Mouse (Mus musculus): ENCODE measurements around the gene Kcnmb4.

DNA sequence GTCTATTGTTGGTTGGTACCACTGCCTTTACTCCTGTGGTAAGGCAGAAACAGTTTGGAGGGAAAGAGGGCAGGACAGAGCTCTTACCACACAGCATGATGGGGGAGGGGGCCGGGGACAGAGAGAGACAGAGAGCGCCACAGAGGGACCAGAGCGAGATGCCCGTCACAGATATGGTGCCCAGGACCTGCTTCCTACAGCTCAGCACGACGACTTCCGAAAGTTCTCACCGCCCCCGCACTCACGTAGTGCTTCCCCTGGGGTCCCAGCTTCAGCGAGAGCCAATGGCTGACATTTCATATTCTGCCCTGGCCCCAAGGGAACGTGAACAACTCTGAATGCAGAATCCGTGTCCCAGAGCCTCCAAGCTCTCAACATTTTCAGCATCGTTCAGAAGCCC lies 76.1 kb downstream of the Kcnmb4 start:
- TF ChIP-seq CTCF (IDR thresholded peaks at IDR 0.05; ENCODE audit: control insufficient read depth, insufficient read depth, low read length) (no peak), POLR2A (IDR thresholded peaks at IDR 0.05; ENCODE audit: borderline replicate concordance, control insufficient read depth, low read depth, low read length) (no peak)
